ENCODE assay signal across 27 mouse cellular contexts in genomic region chr13:95975225-95975624, GRCm38 (mm10).
"Had no signal": no experiment of that assay in that cellular context is flagged by ENCODE, and none has a peak within 500 bp of the region (broad histone marks: within the 10 kb centered on the region; RNA-seq: fewer than 3 reads in every experiment).

No protein-coding gene starts in this region.

- DNase-seq: cerebellum, adult 9-10 months; cerebellum, adult 9-11 months; cerebellum, postnatal 10 days; cerebellum, postnatal 14 days; cerebellum, postnatal 25 days; cerebellum, postnatal 36 days; embryo, embryonic 11 days; forebrain, postnatal 0 days; gastrocnemius, adult 2 months; gastrocnemius, postnatal 10 days; gastrocnemius, postnatal 14 days; gastrocnemius, postnatal 25 days; gastrocnemius, postnatal 36 days; heart, adult 11 months; heart, adult 18-20 months; heart, adult 2 months had no signal

- H3K27ac ChIP-seq: embryonic facial prominence, embryonic 10.5 days; embryonic facial prominence, embryonic 12.5 days; embryonic facial prominence, embryonic 13.5 days; embryonic facial prominence, embryonic 15.5 days; forebrain, embryonic 10.5 days; forebrain, embryonic 12.5 days; forebrain, embryonic 13.5 days; forebrain, embryonic 15.5 days; gastrocnemius, adult 2 months; heart, adult 2 months had no signal

- H3K4me2 ChIP-seq: embryonic facial prominence, embryonic 12.5 days; embryonic facial prominence, embryonic 13.5 days; embryonic facial prominence, embryonic 15.5 days; forebrain, embryonic 12.5 days; forebrain, embryonic 13.5 days; forebrain, embryonic 15.5 days had no signal

- H3K4me1 ChIP-seq: embryonic facial prominence, embryonic 12.5 days; embryonic facial prominence, embryonic 15.5 days; forebrain, embryonic 10.5 days; forebrain, embryonic 12.5 days; forebrain, embryonic 13.5 days; forebrain, embryonic 15.5 days had no signal

- ATAC-seq: forebrain, embryonic 13.5 days; forebrain, embryonic 14.5 days; forebrain, embryonic 15.5 days; forebrain, embryonic 16.5 days; forebrain, postnatal 0 days had no signal

- H3K9ac ChIP-seq: embryonic facial prominence, embryonic 12.5 days; embryonic facial prominence, embryonic 13.5 days; embryonic facial prominence, embryonic 15.5 days; forebrain, embryonic 12.5 days; forebrain, embryonic 13.5 days; forebrain, embryonic 15.5 days; forebrain, postnatal 0 days had no signal

- H3K36me3 ChIP-seq: embryonic facial prominence, embryonic 10.5 days; embryonic facial prominence, embryonic 12.5 days; embryonic facial prominence, embryonic 13.5 days; embryonic facial prominence, embryonic 15.5 days; forebrain, embryonic 10.5 days; forebrain, embryonic 12.5 days; forebrain, embryonic 15.5 days had no signal

- H3K4me3 ChIP-seq: embryonic facial prominence, embryonic 10.5 days; embryonic facial prominence, embryonic 12.5 days; embryonic facial prominence, embryonic 13.5 days; embryonic facial prominence, embryonic 15.5 days; erythroblast, embryonic 14.5 days; forebrain, embryonic 10.5 days; forebrain, embryonic 12.5 days; forebrain, embryonic 13.5 days; forebrain, embryonic 15.5 days; gastrocnemius, adult 2 months; heart, adult 2 months had no signal

- H3K27me3 ChIP-seq: embryonic facial prominence, embryonic 12.5 days; embryonic facial prominence, embryonic 13.5 days; embryonic facial prominence, embryonic 15.5 days; forebrain, embryonic 12.5 days; forebrain, embryonic 13.5 days; forebrain, embryonic 15.5 days had no signal

- H3K9me3 ChIP-seq: embryonic facial prominence, embryonic 10.5 days; embryonic facial prominence, embryonic 12.5 days; embryonic facial prominence, embryonic 13.5 days; embryonic facial prominence, embryonic 15.5 days; forebrain, embryonic 10.5 days; forebrain, embryonic 12.5 days; forebrain, embryonic 13.5 days; forebrain, embryonic 15.5 days had no signal
